Mouse (Mus musculus): ENCODE results near the gene Inpp4a.

The Inpp4a gene

DNA sequence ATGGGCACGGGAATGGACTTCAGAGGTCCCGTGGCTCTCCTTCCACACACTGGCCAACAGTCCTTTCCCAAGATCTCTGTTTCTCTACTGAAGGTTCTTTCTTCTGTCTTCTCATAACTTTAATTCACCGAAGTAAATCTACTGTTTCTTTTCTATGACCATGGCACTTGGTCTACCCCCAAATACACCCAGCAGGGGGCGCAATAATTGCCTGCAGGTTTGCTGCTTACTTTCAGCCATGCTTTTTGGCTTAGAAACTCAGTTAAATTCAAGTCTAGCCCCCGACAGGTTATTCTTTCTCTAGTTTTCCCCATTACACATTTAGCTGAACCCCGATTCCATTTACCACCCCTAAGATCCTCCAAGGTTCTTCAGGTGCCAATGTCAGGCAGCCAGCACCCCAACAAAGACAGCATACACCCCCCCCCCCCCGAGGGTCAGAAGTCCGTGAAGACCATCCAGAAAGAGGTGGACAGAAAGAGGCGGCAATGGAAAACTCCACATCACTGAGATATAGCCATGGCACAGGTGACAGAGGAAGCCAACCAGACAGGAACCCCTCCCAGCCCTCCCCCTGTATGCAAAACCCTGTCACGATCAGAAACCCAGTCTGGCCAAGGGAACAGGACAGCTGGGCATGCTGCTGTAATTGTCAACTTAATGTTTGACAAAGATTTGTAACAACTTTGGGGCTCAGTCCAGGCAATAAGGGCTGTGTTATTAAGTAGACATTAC is 148.9 kb downstream of the Inpp4a start:
- TF ChIP-seq GATA4 (IDR thresholded peaks at IDR 0.05; ENCODE audit: insufficient replicate concordance, low read length): no peak

DNA sequence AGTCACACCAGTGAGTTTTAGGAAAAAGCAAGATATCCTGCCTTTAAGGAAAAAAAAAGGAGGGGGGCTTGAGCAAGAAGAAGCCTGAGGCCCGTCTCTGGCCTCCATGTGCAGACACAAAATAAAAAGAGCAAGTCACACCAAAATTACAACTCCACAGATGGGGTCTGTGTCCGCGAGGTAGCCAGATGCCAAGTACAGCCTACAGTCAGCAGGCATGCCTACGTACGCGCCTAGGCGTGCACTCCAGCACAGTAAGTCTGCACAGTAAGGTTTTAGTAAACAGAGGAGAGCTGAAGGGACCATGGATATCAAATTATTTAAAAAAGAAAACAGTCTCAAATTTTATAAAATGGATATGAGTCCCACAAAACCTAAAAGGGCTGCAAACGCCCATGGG is 151.6 kb downstream of the Inpp4a start:
- TF ChIP-seq GATA4 (IDR thresholded peaks at IDR 0.05; ENCODE audit: insufficient replicate concordance, low read length): no peak

DNA sequence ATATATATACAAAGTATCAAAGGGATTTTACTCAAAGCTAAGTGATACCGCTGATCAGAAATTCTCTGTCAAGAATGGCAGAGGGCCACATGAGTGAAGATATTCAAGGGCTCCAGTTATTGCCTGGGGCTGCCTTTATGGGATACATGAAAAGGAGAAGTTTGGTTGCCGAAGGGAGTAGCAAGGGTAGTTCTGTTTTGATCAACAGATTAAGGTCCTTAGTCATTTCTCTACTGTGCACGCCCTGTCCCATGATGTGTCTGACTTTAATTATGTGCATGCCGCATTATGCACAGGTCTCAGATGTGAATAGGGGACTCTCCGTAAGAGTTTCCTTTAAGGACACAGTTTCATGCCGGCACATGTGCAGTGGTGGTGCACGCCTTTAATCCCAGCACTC is 157.9 kb downstream of the Inpp4a start:
- TF ChIP-seq GATA4 (IDR thresholded peaks at IDR 0.05; ENCODE audit: insufficient replicate concordance, low read length): no peak
